Comparison of ENCODE assay signal across 8 mouse cellular contexts in the genomic region with DNA sequence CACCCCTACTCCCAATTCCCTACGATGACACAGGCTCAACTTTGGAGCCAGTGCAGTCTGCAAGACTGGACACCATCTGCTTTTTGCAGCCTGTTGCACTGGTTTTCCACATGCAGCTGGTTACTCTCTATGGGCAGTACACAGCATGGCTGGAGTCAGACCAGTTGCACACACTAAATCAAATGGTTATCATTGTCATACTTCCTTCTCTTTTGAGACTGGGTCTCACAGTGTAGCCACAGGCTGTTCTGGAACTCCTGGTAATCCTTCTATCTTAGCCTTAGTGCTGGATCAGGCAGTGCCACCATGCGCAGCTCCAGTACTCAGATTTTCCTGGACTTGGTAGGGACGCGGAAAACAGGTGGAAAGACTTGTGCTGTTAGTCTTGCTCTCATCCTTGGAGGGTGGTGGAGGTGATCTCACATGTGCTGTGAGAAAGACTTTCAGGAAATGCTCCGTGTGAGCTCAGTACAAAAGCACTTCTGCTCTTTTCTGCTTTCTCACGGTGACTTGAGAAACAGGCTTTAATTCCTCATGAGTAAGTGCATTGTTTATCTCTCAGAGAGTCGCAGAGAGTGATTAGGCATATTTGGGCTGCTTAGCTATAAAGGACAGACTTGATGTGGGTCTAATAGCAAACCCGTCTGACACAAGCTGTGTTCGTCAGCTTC. TPM values are rescaled to one million over a fixed set of nuclear protein-coding genes. Genes with fewer than 3 reads are reported as not detected.
DNase-seq lines count a peak whose midpoint lies in the region; ATAC-seq lines count a peak whose summit lies in the region.

No protein-coding gene starts in this region.

- H3K9me3 ChIP-seq in forebrain, embryonic 16.5 days (ENCODE audit: control insufficient read depth, low read length), result no peaks in the 10 kb centered on the region
- H3K9me3 ChIP-seq in liver, embryonic 16.5 days (replicated peaks; ENCODE audit: control insufficient read depth, low read length), result no peaks in the 10 kb centered on the region
- H3K9me3 ChIP-seq in stomach, embryonic 16.5 days (replicated peaks; ENCODE audit: control insufficient read depth, low read length), result no peaks in the 10 kb centered on the region

- peak; percentile 84 for DNase-seq in heart, adult 11 months
- no peak for DNase-seq in heart, postnatal 36 days
- peak; percentile 53 for DNase-seq in MN1 (ENCODE audit: low spot score)
- no peak for DNase-seq in adrenal gland, postnatal 36 days
- no peak for DNase-seq in yolk sac, embryonic 10.5 days (ENCODE audit: low spot score)

- peak overlapping the region; percentile 87 for H3K9ac ChIP-seq in forebrain, embryonic 16.5 days (replicated peaks; ENCODE audit: low read depth, low read length)
- peak overlapping the region; percentile 82 for H3K9ac ChIP-seq in liver, embryonic 16.5 days (ENCODE audit: low read depth, low read length)
- peak overlapping the region; percentile 82 for H3K9ac ChIP-seq in stomach, embryonic 16.5 days (ENCODE audit: low read length)

- peaks cover 4% of the 10 kb centered on the region; the same call in 1 of the 2 replicates for H3K36me3 ChIP-seq in forebrain, embryonic 16.5 days (ENCODE audit: control insufficient read depth, insufficient read depth)
- peaks cover 13% of the 10 kb centered on the region for H3K36me3 ChIP-seq in liver, embryonic 16.5 days (ENCODE audit: control insufficient read depth, insufficient read depth)
- H3K36me3 ChIP-seq in stomach, embryonic 16.5 days (ENCODE audit: control insufficient read depth, insufficient read depth, low read length), result 0 out of 2 replicates have a peak, but pooled peaks cover 6% of the 10 kb centered on the region

- intact Hi-C loops in heart, postnatal 36 days (cut with DNase I), result no loop called here

- no peak; the same call in 1 of the 2 replicates for ATAC-seq in forebrain, embryonic 16.5 days
- ATAC-seq in liver, embryonic 16.5 days (ENCODE audit: low read depth), result peak; percentile 56
- ATAC-seq in stomach, embryonic 16.5 days (ENCODE audit: insufficient read depth, low FRiP score), result peak; percentile 23; the same call in 1 of the 2 replicates

- H3K27me3 ChIP-seq in forebrain, embryonic 16.5 days (replicated peaks; ENCODE audit: control insufficient read depth, insufficient read depth, low read length), result no peaks in the 10 kb centered on the region
- no peaks in the 10 kb centered on the region for H3K27me3 ChIP-seq in liver, embryonic 16.5 days (ENCODE audit: control insufficient read depth, insufficient read depth, low read depth, low read length)
- no peaks in the 10 kb centered on the region for H3K27me3 ChIP-seq in stomach, embryonic 16.5 days (ENCODE audit: control insufficient read depth, insufficient read depth, low read length)

- peak overlapping the region; percentile 79 for H3K4me3 ChIP-seq in forebrain, embryonic 16.5 days (replicated peaks; ENCODE audit: low read length)
- peak overlapping the region; percentile 77 for H3K4me3 ChIP-seq in liver, embryonic 16.5 days (ENCODE audit: low read depth, low read length)
- peak overlapping the region; percentile 86 for H3K4me3 ChIP-seq in stomach, embryonic 16.5 days (replicated peaks; ENCODE audit: low read length)

- H3K27ac ChIP-seq in forebrain, embryonic 16.5 days (ENCODE audit: low read length), result no peak overlapping the region
- peak overlapping the region; percentile 98 for H3K27ac ChIP-seq in liver, embryonic 16.5 days (ENCODE audit: low read length)
- peak overlapping the region; percentile 80 for H3K27ac ChIP-seq in stomach, embryonic 16.5 days (ENCODE audit: low read length)

- WGBS in forebrain, embryonic 16.5 days, result 12% methylated on average over 9 of the region's 9 CpGs
- WGBS in liver, embryonic 16.5 days (ENCODE audit: insufficient replicate concordance), result 10% methylated on average over 9 of the region's 9 CpGs
- WGBS in stomach, embryonic 16.5 days, result 27% methylated on average over 9 of the region's 9 CpGs

- H3K4me1 ChIP-seq in forebrain, embryonic 16.5 days (replicated peaks; ENCODE audit: control insufficient read depth, insufficient read depth, low read length), result peaks cover 13% of the 10 kb centered on the region
- peaks cover 67% of the 10 kb centered on the region for H3K4me1 ChIP-seq in liver, embryonic 16.5 days (ENCODE audit: control insufficient read depth, low read depth, low read length)
- H3K4me1 ChIP-seq in stomach, embryonic 16.5 days (ENCODE audit: control insufficient read depth, insufficient read depth, low read length), result peaks cover 14% of the 10 kb centered on the region

- H3K4me2 ChIP-seq in forebrain, embryonic 16.5 days (ENCODE audit: low read length), result peak overlapping the region; percentile 97
- H3K4me2 ChIP-seq in liver, embryonic 16.5 days (ENCODE audit: low read depth, low read length), result peak overlapping the region; percentile 80
- H3K4me2 ChIP-seq in stomach, embryonic 16.5 days (ENCODE audit: low read depth, low read length), result peak overlapping the region; percentile 98

RNA-seq across cellular contexts. Expression of gene Taldo1, which starts 0.7 kb away (rescaled TPM):
- total RNA-seq in heart, postnatal 36 days (2021), result 100 to 1,000 TPM; 114 to 116 TPM
- 342 and 375 TPM in 2 replicates for polyA plus RNA-seq in forebrain, embryonic 16.5 days (2015; fragmentation: Nextera tagmentation; extraction: Ambion mirVana)
- polyA plus RNA-seq in liver, embryonic 16.5 days (2015; fragmentation: Nextera tagmentation; extraction: Ambion mirVana), result 373 and 397 TPM in 2 replicates
- 399 and 400 TPM in 2 replicates for polyA plus RNA-seq in stomach, embryonic 16.5 days (2015; fragmentation: Nextera tagmentation; extraction: Ambion mirVana)
- total RNA-seq in adrenal gland, postnatal 36 days (2021), result 100 to 1,000 TPM; 707 to 724 TPM

RNA-seq across cellular contexts. Expression of gene Gatd1, which starts 21.2 kb away (rescaled TPM):
- 10 to 100 TPM; 14.9 to 16.7 TPM for total RNA-seq in heart, postnatal 36 days (2021)
- 56.4 and 65.9 TPM in 2 replicates for polyA plus RNA-seq in forebrain, embryonic 16.5 days (2015; fragmentation: Nextera tagmentation; extraction: Ambion mirVana)
- polyA plus RNA-seq in liver, embryonic 16.5 days (2015; fragmentation: Nextera tagmentation; extraction: Ambion mirVana), result 13.5 and 14.3 TPM in 2 replicates
- 45.8 and 48.1 TPM in 2 replicates for polyA plus RNA-seq in stomach, embryonic 16.5 days (2015; fragmentation: Nextera tagmentation; extraction: Ambion mirVana)
- 10 to 100 TPM; 24.9 to 46.7 TPM for total RNA-seq in adrenal gland, postnatal 36 days (2021)

RNA-seq across cellular contexts. Expression of gene Cend1, which starts 36.6 kb away (rescaled TPM):
- total RNA-seq in heart, postnatal 36 days (2021), result 1 to 10 TPM in 1 of 2 experiments, under 1 TPM in 1; 0.80 to 1.5 TPM
- polyA plus RNA-seq in forebrain, embryonic 16.5 days (2015; fragmentation: Nextera tagmentation; extraction: Ambion mirVana), result 52.4 and 70.3 TPM in 2 replicates
- not detected in 2 replicates for polyA plus RNA-seq in liver, embryonic 16.5 days (2015; fragmentation: Nextera tagmentation; extraction: Ambion mirVana)
- polyA plus RNA-seq in stomach, embryonic 16.5 days (2015; fragmentation: Nextera tagmentation; extraction: Ambion mirVana), result 2.6 and 3.8 TPM in 2 replicates
- total RNA-seq in adrenal gland, postnatal 36 days (2021), result 1 to 10 TPM in 1 of 2 experiments, under 1 TPM in 1; 0.70 to 1.3 TPM

RNA-seq across cellular contexts. Expression of gene Slc25a22, which starts 45.0 kb away (rescaled TPM):
- 10 to 100 TPM; 60.0 to 96.2 TPM for total RNA-seq in heart, postnatal 36 days (2021)
- 88.4 and 111 TPM in 2 replicates for polyA plus RNA-seq in forebrain, embryonic 16.5 days (2015; fragmentation: Nextera tagmentation; extraction: Ambion mirVana)
- 18.7 and 20.7 TPM in 2 replicates for polyA plus RNA-seq in liver, embryonic 16.5 days (2015; fragmentation: Nextera tagmentation; extraction: Ambion mirVana)
- 29.4 and 32.3 TPM in 2 replicates for polyA plus RNA-seq in stomach, embryonic 16.5 days (2015; fragmentation: Nextera tagmentation; extraction: Ambion mirVana)
- 100 to 1,000 TPM; 110 to 120 TPM for total RNA-seq in adrenal gland, postnatal 36 days (2021)

RNA-seq across cellular contexts. Expression of gene Pidd1, which starts 51.1 kb away (rescaled TPM):
- total RNA-seq in heart, postnatal 36 days (2021), result under 1 TPM; 0.60 to 0.78 TPM
- 7.9 and 9.9 TPM in 2 replicates for polyA plus RNA-seq in forebrain, embryonic 16.5 days (2015; fragmentation: Nextera tagmentation; extraction: Ambion mirVana)
- 8.8 and 9.7 TPM in 2 replicates for polyA plus RNA-seq in liver, embryonic 16.5 days (2015; fragmentation: Nextera tagmentation; extraction: Ambion mirVana)
- polyA plus RNA-seq in stomach, embryonic 16.5 days (2015; fragmentation: Nextera tagmentation; extraction: Ambion mirVana), result 7.6 and 8.2 TPM in 2 replicates
- 1 to 10 TPM; 1.5 to 2.3 TPM for total RNA-seq in adrenal gland, postnatal 36 days (2021)

Comparison
In these comparisons a context has a peak if more than half of its experiments do, and no peak if none do; other contexts are left out.
1. DNase-seq: peak in heart, adult 11 months (single experiment) and MN1 (single experiment); none in heart, postnatal 36 days (0 of 2), adrenal gland, postnatal 36 days (0 of 2) and yolk sac, embryonic 10.5 days (single experiment).
2. RNA of gene Cend1, which starts 36.6 kb away (polyA plus RNA-seq): 52.4 to 70.3 TPM in forebrain, embryonic 16.5 days; 2.6 to 3.8 TPM in stomach, embryonic 16.5 days and not detected in liver, embryonic 16.5 days; every median in the first group is over 10 times any median in the second.
3. Peak in every context shown above with its lines, with median percentiles within 50 percentile points of each other: H3K4me2 ChIP-seq, H3K4me3 ChIP-seq and H3K9ac ChIP-seq.